Mouse (Mus musculus): ENCODE data around the gene Arl16.

Gene Arl16

DNA sequence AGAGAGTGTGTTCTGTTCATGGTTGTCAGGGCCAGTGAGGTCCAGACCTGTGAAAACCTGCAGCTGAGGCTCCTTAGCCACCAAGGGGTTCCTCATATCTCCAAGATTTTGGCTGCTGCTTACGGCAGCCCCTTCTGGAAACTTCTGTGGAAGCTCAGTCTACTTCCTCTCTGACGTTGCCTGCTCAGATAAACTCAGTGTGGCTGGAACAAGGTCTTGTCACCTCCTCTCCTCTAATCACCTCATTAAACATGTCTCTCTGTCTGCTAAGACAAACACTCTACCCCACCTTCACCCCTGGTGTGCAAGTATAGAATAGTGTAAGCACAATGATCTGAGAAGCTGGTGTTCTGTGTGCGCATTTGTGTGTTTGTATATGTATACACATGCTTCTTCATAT lies 21.9 kb downstream of the Arl16 start:
- no peak for DNase-seq (ENCODE audit: low spot score)

DNA sequence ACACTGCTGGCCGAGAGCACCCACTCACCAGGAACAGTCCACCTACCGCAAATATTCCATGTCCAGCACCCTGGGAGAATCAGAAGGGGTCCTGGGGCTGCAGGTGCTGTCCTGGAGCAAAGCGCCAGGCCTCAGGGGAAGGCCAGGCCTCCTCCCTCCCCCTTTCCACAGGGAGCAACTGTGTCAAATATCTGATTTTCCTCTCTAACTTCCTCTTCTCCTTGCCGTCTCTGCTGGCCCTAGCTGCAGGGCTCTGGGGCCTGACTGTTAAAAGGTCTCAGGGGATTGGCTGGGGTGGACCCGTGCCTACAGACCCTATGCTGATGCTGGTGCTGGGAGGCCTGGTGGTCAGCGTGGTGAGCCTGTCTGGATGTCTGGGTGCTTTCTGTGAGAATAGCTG lies 23.3 kb downstream of the Arl16 start:
- DNase-seq (ENCODE audit: low spot score) = no peak

DNA sequence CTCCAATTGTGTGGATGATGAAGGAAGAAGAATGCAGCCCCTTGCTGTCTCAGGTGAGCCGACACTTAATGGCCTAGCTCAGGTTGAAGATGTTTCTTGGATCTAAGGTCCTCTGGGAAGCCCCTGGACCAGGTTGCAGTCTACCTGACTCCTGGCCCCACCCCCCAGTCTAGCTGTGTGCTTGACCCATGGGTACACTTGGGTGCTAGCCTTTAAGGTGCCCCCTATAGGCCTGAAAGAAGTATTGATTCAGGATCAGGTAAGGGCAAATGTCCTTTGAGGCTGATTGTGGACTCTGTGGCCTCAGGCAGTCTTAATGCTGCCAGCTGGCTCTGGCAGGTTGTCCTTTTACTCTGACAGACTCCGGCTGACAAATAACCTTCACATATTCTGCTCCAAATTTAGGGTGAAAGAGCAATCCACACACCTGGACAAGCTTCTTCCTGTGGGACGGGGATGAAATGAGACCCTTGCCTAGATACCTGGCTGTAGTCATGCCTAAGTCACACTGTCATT lies 24.6 kb downstream of the Arl16 start:
- no peak for DNase-seq (ENCODE audit: low spot score)

DNA sequence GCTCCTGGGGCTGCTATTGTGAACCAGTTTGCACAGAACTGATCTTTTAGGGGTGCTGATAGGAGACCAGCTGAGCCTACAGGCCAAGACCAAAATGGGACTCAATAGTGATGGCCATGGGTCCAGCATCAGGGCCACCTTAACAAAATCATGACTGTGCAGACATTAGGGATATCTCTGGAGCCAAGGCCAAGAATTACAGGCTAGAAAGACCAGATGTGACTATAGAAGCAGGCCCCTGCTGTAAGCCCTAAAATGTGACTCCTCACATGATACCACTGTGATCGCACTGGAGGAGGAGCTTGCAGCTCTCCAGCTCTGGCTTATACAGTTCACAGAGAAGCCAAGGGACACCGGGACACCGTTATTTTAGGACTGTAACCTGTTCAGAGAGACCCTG lies 25.1 kb downstream of the Arl16 start, which contains the start of gene Tspan10:
TSS of gene Tspan10 (plus strand) at position 301 of the 400 bp plus-strand sequence.
- no peak for DNase-seq (ENCODE audit: low spot score)

DNA sequence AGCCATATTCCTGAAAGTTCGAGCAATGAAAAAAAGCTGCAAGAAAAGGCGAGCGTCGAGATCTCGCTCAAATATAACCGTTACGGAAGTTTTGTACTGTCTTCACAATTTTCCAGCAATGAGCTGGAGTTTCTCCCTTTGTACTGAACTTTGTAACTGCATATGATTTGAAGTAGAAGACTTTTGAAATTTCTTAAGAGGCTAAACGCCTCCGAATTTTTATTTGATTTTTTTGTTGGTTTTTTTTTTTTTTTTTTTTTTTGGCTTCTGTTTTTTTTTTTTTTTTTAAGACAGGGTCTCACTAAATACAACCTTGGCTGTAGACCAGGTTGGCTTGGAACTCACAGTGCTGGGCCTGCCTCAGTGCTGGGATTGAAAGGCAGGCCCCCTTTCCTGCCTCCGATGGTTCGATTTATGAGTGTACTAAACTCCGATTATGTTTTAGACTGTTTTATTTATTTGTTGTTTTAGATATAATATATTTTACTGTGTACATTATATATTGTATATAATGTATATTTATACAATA lies 29.5 kb downstream of the Arl16 start:
- no peak for DNase-seq (ENCODE audit: low spot score)

DNA sequence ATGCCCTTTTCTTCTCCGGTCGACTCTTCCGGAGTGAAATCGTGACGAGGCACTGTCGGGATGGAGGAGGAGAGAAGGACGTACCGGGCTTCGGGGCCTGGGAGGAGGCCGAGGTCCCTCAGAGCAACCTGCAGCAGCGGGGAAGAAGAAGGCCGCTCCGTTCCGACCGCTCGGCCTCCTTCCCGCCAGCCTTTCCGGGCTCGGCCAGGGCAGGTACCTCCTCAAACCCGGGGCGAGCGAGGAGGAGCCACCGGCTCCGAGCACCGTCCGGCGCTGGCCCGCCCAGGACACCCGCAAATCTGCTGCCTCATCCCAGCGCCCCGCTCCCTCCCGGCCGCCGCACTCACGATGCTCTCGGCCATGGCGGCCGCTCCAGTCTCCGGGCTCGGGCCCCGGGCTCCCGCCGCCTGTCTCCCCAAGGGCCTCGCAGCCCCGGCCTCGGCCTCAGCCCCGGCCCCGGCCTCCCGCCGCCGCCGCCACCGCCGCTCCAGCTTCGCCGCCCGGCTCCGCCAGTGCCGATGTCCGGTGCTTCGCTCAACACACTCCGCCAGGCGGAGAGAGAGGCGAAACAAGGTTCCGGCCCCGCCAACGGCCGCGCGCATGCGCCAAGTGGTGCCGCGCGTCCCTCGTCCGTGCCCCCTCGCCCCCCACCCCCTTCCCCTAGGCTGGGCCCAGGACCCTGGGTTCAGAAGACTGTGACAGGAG lies 30.1 kb downstream of the Arl16 start, which contains the start of gene Nploc4:
TSS of gene Nploc4 (minus strand) at position 557 of the 705 bp plus-strand sequence.
- peak; percentile 87 for DNase-seq (ENCODE audit: low spot score)

DNA sequence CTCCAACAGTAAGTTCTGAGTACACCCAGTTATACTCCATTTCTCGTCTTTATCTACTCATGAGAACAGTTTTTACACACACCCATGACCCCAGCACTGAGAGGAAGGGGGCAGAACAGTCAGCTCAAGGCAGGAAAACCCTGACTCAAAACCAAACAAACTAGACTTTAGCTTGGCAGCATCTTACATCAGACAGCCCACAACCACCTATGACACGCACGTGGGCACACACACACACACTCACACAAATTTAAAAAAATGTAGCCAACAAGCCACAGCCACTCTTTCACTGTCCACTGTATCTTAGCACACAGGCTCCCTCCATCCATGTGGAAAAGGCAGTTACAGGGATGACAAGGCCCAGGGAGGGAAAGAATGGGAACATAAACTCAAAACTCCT lies 40.7 kb downstream of the Arl16 start:
- no peak for DNase-seq (ENCODE audit: low spot score)

DNA sequence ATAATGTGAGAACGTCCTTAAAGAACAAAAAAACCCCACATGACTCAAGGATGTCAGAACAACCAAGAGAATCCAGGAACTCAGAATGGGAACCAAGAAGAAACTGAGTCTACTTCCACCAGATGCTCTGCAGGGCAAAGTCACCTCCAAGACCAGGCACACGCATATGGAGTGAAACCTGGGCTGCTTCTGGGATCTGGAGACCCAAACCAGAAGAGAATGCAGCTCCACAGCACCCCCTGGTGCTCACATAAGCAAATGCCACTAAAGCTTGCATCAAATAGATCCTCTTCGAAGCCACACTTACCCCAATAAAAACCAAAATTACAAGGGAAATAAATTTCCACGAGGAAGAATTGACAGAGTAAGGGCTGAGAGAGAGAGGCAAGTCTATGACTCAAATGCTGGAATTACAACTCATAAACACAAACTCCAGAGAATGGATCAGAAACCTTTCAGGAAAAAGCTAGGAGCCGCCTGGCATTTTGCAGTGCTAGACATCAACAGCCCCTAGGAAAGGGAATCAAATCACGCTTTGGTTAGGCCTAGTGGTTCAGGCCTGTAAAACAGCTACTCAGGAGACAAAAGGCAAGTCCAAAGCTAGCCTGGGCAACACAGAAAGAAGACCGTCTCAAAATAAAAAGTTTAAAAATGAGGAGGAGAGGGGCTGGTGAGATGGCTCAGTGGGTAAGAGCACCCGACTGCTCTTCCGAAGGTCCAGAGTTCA lies 43.7 kb downstream of the Arl16 start:
- DNase-seq (ENCODE audit: low spot score) = peak; percentile 60

DNA sequence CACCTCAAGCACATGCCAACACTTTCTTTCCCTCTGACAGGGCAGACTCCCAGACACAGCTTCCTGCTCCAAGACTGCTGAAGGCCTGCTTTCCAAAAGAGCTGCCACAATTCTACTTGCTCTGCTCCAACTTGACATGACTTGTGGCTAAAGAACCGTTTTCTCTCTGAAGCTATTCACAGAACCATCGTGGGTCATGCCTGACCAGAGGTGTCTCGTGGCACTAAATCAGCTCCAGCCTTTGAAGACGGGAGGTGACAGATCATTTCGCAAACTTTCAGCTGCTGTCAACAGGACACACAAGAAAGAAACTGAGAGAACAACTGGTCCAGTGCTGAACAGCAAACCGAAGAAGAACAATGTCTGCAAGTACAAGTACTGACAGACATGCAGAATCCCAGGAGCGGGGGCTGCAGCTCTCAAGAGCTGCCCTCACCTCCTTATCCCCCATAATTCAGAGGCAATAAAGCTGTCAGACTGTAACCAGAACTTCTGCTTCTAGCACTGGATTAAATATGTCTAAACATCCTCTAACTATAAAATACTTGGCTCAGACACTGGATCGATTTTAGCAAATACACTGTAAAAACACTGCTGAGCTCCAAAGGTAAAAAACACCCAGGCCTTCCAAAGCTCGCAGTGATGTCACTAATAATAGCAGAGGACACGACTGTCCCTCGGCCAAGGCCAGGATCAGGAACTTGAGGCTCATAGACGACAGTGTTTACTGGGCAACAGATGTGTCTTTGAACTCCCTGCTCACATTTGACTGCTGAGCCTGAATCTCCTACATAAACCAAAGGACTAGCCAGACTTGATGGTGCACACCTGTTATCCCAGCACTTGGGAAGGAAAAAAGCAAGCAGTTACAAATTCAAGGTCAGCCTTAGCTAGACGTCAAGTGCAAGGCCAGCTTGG lies 44.5 kb downstream of the Arl16 start:
- peak; percentile 7 for DNase-seq (ENCODE audit: low spot score)

DNA sequence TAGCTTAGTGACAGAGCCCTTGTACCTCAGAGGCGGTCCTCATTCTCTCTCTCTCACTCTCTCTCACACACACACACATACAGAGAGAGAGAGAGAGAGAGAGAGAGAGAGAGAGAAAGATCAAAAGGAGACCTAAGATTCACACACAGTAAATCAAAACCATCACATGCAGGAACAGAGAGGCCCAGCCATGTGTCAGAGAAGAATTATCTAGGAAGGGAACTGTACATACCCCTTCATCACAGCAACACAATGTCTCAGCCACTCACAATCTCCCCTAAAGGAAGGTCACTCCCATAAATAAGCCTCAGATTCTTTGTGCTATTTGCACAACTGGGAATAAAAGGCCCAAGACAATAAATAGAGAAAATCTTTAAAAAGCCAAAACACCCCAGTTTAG lies 48.8 kb downstream of the Arl16 start:
- DNase-seq (ENCODE audit: low spot score) = no peak

DNA sequence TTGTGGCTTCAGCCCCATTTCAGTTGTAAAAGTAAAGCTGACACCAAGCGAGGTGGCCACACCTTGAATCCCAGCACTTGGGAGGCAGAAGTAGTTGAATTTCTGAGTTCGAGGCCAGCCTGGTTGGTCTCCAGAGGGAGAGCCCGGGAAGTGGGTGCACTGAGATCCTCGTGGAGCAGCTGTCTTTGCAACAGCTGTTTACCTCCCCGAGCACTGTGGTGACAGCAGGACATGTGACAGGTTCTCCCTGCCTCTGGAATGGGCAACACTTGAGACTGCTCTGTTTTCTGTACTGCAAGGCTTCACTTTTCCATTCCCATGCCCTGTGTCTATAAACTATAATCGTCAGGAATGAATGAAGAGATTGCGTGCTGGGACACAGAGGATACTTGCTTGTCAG lies 49.6 kb downstream of the Arl16 start:
- DNase-seq (ENCODE audit: low spot score) = no peak

All from urinary bladder, postnatal 14 days (tissue).